Mouse (Mus musculus) forebrain, embryonic 11.5 days (tissue): ENCODE data around the gene Olfr543. TPM values are rescaled to one million over a fixed set of nuclear protein-coding genes. Genes with fewer than 3 reads are reported as not detected.
"Not testable (repeated sequence)": the region's sequence is repeated elsewhere in the genome, so short reads cannot be mapped to it uniquely, and the experiment has no call there.

Experiments
- ATAC-seq: fragments of 200-750 bp; cut with Nextera tagmentation; replicated peaks from 2 replicates; pipeline ENCODE4 v1.8.0; 2017; ENCODE audit warnings: moderate TSS enrichment; ENCODE audit not compliant: low FRiP score
- DNase-seq: peaks from one replicate; pipeline ENCODE4 v3.0.0-alpha.2; 2017; ENCODE audit warnings: low spot score
- H3K27ac ChIP-seq: fragments of 300-500 bp; sonication (generic); 2 replicates; pipeline ENCODE4 v1.5.1; 2014; ENCODE audit warnings: low read depth, low read length
- H3K27me3 ChIP-seq: fragments of 300-500 bp; sonication (generic); 2 replicates; pipeline ENCODE4 v1.6.1; 2014; ENCODE audit warnings: mild to moderate bottlenecking, low read length, mixed read lengths; ENCODE audit not compliant: control insufficient read depth, insufficient read depth
- H3K36me3 ChIP-seq: fragments of 300-500 bp; sonication (generic); 2 replicates; pipeline ENCODE4 v1.6.1; 2014; ENCODE audit warnings: mild to moderate bottlenecking, low read length, moderate library complexity, mixed read lengths; ENCODE audit not compliant: control insufficient read depth, insufficient read depth
- H3K4me1 ChIP-seq: fragments of 300-500 bp; sonication (generic); replicated peaks from 2 replicates; pipeline ENCODE4 v1.6.1; 2014; ENCODE audit warnings: low read length, mixed read lengths; ENCODE audit not compliant: control insufficient read depth, insufficient read depth
- H3K4me2 ChIP-seq: fragments of 300-500 bp; sonication (generic); 2 replicates; pipeline ENCODE4 v1.6.1; 2014; ENCODE audit warnings: low read depth, mild to moderate bottlenecking, low read length, moderate library complexity, mixed read lengths; ENCODE audit not compliant: severe bottlenecking
- H3K4me3 ChIP-seq: fragments of 300-500 bp; sonication (generic); 2 replicates; pipeline ENCODE4 v1.5.1; 2014; ENCODE audit warnings: low read depth, low read length
- H3K9ac ChIP-seq: fragments of 300-500 bp; sonication (generic); 2 replicates; pipeline ENCODE4 v1.6.1; 2014; ENCODE audit warnings: low read length
- H3K9me3 ChIP-seq: fragments of 300-500 bp; sonication (generic); 2 replicates; pipeline ENCODE4 v1.6.1; 2016; ENCODE audit warnings: low read length, mixed read lengths; ENCODE audit not compliant: control insufficient read depth
- WGBS: fragments of 180-500 bp; shearing (Covaris S2); extraction: QIAGEN DNeasy Blood & Tissue Kit; methylation state at CpG from one replicate; pipeline ENCODE4 v1.1.7; 2014; 5-methylcytosine and 5-hydroxymethylcytosine counted together
- polyA plus RNA-seq: library from polyadenylated mRNA; unstranded; fragments of >200 nt; fragmentation: Nextera tagmentation; extraction: Ambion mirVana; gene quantifications from 2 replicates; pipeline ENCODE4 v1.2.1, GENCODE M21; 2014

Olfr543 gene
- polyA plus RNA-seq, 1 experiment from 2014 or later, result 1.5 TPM

DNA sequence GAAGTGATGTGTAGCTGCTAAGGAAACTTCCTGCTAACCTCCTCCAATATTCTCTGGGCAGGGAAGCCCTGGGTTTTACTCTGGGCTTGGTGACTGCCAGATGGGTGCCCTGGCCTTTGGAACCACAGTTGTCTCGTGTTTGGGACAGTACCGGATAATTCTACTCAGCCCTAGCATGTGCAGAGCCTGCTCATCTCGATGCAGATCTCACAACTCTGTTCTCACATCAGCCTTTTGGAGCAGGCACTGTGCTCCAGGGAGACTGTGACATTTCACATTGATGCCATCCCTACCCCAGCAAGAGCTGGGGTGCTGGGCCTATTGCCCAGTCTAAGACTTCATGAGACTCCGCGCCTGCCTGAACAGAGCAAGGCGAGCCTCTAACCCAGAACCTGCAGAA lies 27.2 kb upstream of the Olfr543 start:
- H3K4me3 ChIP-seq, result no peak overlapping the region
- 92% methylated on average over 6 of the region's 6 CpGs for WGBS
- no peaks in the 10 kb centered on the region for H3K36me3 ChIP-seq
- no peak for ATAC-seq
- peaks cover under 1% of the 10 kb centered on the region; the same call in 1 of the 2 replicates for H3K27me3 ChIP-seq
- no peak for DNase-seq
- H3K9me3 ChIP-seq, result no peaks in the 10 kb centered on the region
- H3K4me2 ChIP-seq, result no peak overlapping the region
- no peak overlapping the region for H3K27ac ChIP-seq
- H3K9ac ChIP-seq, result no peak overlapping the region
- no peaks in the 10 kb centered on the region for H3K4me1 ChIP-seq

GRCm38 (mm10) chr7:102508066-102508465 lies 26.6 kb upstream of the Olfr543 start:
- Histone ChIP-seq H3K27ac (no peak overlapping the region), H3K9me3 (no peaks in the 10 kb centered on the region), H3K9ac (no peak overlapping the region), H3K4me1 (no peaks in the 10 kb centered on the region), H3K4me2 (no peak overlapping the region), H3K27me3 (no peaks in the 10 kb centered on the region), H3K4me3 (no peak overlapping the region), H3K36me3 (no peaks in the 10 kb centered on the region)
- 86% methylated on average over 9 of the region's 9 CpGs for WGBS
- no peak for ATAC-seq
- DNase-seq, result no peak

GRCm38 (mm10) chr7:102506848-102507247 lies 25.4 kb upstream of the Olfr543 start:
- no peaks in the 10 kb centered on the region for H3K27me3 ChIP-seq
- no peaks in the 10 kb centered on the region for H3K9me3 ChIP-seq
- H3K4me3 ChIP-seq, result no peak overlapping the region
- H3K4me2 ChIP-seq, result no peak overlapping the region
- no peaks in the 10 kb centered on the region for H3K4me1 ChIP-seq
- peak; percentile 76 for ATAC-seq
- DNase-seq, result peak; percentile 84
- WGBS, result 30% methylated on average over 3 of the region's 3 CpGs
- H3K27ac ChIP-seq, result no peak overlapping the region
- H3K36me3 ChIP-seq, result no peaks in the 10 kb centered on the region
- H3K9ac ChIP-seq, result no peak overlapping the region

- no peak for DNase-seq
- Histone ChIP-seq H3K27me3 (no peaks in the 10 kb centered on the region), H3K36me3 (no peaks in the 10 kb centered on the region), H3K9ac (no peak overlapping the region), H3K4me1 (no peaks in the 10 kb centered on the region), H3K4me3 (no peak overlapping the region), H3K9me3 (no peaks in the 10 kb centered on the region), H3K27ac (no peak overlapping the region), H3K4me2 (no peak overlapping the region)
- 82% methylated on average over 5 of the region's 5 CpGs for WGBS
- ATAC-seq, result no peak
Measured at GRCm38 (mm10) chr7:102501986-102502385, 20.5 kb upstream of the Olfr543 start.

- 71% methylated on average over 3 of the region's 3 CpGs for WGBS
- no peak for ATAC-seq
Measured at GRCm38 (mm10) chr7:102499473-102499872, 18.0 kb upstream of the Olfr543 start, which contains the start of gene Olfr545. Gene Olfr545, minus strand, starts transcription at chr7:102499573.

DNA sequence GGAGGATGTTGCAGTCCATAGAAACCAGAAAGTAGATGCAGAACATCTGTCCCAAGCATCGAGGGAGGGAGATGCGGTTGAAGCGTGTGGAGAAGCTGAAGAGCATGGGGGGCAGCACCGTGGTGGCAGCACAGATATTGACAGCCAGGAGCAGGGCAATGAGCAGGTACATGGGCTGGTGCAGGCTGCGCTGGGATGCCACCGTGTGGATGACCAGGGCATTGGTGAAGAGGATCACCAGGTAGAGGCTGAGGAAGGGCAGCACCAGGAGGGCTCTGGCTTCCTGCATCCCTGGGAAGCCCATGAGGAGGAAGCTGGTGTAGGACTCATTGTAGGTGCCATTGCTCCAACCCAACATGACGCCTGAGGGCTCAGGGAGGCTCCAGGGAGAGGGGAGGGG lies 12.9 kb upstream of the Olfr543 start:
- H3K4me1 ChIP-seq, DNase-seq, H3K27ac ChIP-seq, H3K9me3 ChIP-seq, H3K36me3 ChIP-seq, H3K4me2 ChIP-seq, H3K9ac ChIP-seq, ATAC-seq, H3K4me3 ChIP-seq, H3K27me3 ChIP-seq: not testable (repeated sequence)
- WGBS, result 51% methylated on average over 6 of the region's 7 CpGs

More at GRCm38 (mm10) chr7:102499473-102499872, 18.0 kb upstream of the Olfr543 start, which contains the start of gene Olfr545:
- Histone ChIP-seq H3K4me1 (no peaks in the 10 kb centered on the region), H3K27ac (no peak within 1 kb of the TSS), H3K9me3 (no peaks in the 10 kb centered on the region), H3K27me3 (no peaks in the 10 kb centered on the region), H3K9ac (no peak within 1 kb of the TSS), H3K36me3 (no peaks in the 10 kb centered on the region), H3K4me2 (no peak within 1 kb of the TSS), H3K4me3 (no peak within 1 kb of the TSS)
- peak; percentile 32 for DNase-seq

- WGBS, result 54% methylated on average over 1 of the region's 1 CpGs
- DNase-seq, result no peak
- Histone ChIP-seq H3K9me3 (no peaks in the 10 kb centered on the region), H3K36me3 (no peaks in the 10 kb centered on the region), H3K27ac (no peak within 1 kb of the TSS), H3K27me3 (no peaks in the 10 kb centered on the region), H3K4me3 (no peak within 1 kb of the TSS), H3K4me2 (no peak within 1 kb of the TSS), H3K4me1 (no peaks in the 10 kb centered on the region), H3K9ac (no peak within 1 kb of the TSS)
- no peak for ATAC-seq
Measured at GRCm38 (mm10) chr7:102488161-102488560, 6.7 kb upstream of the Olfr543 start, which contains the start of gene Olfr544. Gene Olfr544, minus strand, starts transcription at chr7:102488313.

DNA sequence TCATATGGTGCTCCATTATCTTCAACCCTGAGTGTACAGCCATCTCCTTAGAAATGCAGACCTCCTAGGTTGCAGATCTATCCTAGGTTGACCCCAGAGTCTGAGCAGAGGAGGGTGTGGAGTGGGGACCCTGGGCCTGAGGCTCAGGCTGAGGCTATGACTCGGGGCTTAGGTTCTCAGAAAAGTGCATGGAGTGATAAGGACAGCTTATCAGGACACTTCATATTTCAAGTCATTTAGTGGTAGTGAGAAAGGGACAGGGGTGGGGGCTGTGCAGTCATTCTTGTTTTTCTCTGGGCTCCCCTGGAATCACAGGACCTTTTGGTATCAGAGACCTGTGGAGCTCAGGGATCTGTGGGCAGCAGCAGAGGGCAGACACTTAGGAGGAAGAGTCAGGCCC lies 4.6 kb upstream of the Olfr543 start:
- H3K4me3 ChIP-seq, result no peak overlapping the region
- ATAC-seq (no peak), DNase-seq (no peak)
- no peaks in the 10 kb centered on the region for H3K36me3 ChIP-seq
- 86% methylated on average over 1 of the region's 1 CpGs for WGBS
- no peaks in the 10 kb centered on the region for H3K9me3 ChIP-seq
- no peak overlapping the region for H3K27ac ChIP-seq
- no peaks in the 10 kb centered on the region for H3K27me3 ChIP-seq
- H3K4me1 ChIP-seq, result no peaks in the 10 kb centered on the region
- H3K9ac ChIP-seq, result no peak overlapping the region
- no peak overlapping the region for H3K4me2 ChIP-seq

- H3K4me2 ChIP-seq, H3K27ac ChIP-seq, DNase-seq, H3K36me3 ChIP-seq, H3K27me3 ChIP-seq, H3K4me3 ChIP-seq, ATAC-seq, H3K4me1 ChIP-seq, H3K9me3 ChIP-seq, H3K9ac ChIP-seq: not testable (repeated sequence)
- 79% methylated on average over 7 of the region's 8 CpGs for WGBS
Measured at GRCm38 (mm10) chr7:102484766-102485165, 3.3 kb upstream of the Olfr543 start.
